Mouse (Mus musculus): ENCODE data around the gene Etfdh.

GRCm38 (mm10) chr3:79591793-79592471 lies 37.4 kb downstream of the Etfdh start:
- no peak for TF ChIP-seq CTCF (IDR thresholded peaks at IDR 0.05; ENCODE audit: low read depth)
- TF ChIP-seq EP300 (IDR thresholded peaks at IDR 0.05; ENCODE audit: low read depth): no peak

All from liver, embryonic 14.5 days (tissue).